Mouse (Mus musculus): ENCODE data around the gene Amn1. TPM values are rescaled to one million over a fixed set of nuclear protein-coding genes. Genes with fewer than 3 reads are reported as not detected.

Gene Amn1
- 10 to 100 TPM; 30.7 to 32.2 TPM for total RNA-seq (2023)

DNA sequence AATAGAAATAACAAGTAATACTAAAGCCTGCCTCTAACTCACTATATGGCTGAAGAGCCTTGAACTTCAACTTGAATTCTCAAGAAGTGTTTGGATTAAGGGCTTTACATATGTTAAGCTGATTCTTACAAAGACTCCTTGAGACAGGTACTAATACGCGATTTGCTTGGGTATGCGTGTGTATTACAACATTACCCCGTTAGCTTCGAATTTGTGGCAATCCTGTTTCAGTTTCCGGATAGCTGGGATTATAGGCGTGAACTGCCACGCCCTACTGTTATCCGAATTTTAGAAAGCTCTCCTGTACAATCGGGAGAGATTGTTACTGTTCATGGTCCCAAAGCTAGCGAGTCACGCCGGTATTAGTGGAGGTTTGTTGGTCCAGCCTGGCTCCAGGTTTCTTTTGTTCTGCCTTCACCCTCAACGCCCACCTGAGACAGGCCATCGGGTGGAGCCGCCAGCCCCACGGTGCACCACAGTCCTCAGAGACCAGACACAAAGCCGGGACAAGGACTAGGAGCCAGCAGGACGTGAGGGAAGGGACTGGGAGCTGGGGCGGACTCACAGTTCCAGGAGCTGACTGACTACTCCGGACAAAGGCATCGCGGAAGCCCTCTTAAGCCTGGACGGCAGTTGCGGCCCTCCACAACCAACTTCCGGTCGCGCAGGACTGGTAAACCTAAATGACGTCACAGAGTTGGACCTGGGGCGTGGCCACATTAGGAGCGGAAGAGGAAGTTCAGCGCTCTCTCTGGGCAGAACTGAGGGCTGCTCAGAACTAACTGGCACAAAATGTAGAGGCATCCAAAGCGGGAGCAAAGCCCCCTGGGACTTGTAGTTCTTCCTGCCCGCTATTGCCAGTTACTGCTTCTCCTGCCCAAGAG lies at the start of gene Amn1:
Amn1 (minus strand) TSS at position 672 of the 884 bp plus-strand sequence.

DNA sequence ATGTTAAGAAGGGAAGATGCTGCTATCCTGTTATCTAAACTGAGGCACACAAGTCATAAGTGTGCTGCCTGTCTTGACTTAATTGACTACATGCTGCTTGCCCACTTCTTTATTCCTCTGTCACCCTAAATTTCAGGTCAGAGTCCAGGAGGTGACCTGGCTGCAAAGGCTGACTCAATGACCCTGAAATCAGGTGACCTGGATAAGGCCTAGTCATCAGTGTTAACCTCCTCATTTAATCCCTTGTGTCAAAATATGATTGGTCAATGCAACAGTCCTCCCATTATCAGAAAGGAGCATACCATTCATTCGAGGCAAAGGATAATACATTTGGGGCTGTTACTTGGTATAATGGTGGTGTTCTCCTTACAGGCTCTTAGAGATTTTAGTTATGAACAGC lies 49.0 kb downstream of the Amn1 start, which contains the start of gene Etfbkmt:
Etfbkmt (plus strand) TSS at position 379 of the 400 bp plus-strand sequence.

DNA sequence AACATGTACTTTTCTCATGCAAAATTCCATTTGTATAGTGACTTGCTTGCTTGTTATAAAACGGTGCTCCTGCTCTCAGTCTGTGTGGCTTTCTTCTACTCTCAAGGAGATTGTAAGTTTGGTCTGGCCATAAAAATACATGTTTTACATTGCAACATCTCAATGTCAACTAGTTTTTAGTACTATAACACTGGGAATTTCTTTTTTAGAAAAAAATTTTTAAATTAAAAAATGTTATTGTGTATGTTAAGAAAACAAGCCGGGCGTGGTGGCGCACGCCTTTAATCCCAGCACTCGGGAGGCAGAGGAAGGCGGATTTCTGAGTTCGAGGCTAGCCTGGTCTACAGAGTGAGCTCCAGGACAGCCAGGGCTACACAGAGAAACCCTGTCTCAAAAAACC lies 58.6 kb downstream of the Amn1 start, which contains the start of gene Gm10203:
Gm10203 (plus strand) TSS at position 301 of the 400 bp plus-strand sequence.

Other genes with a start within 250 kb of the Amn1 start
- 10 to 100 TPM; 12.3 to 14.6 TPM for gene Sinhcaf, start 242.2 kb downstream of the Amn1 start, total RNA-seq (2023)
- 1 to 10 TPM; 1.2 to 1.6 TPM for gene Dennd5b, start 87.0 kb downstream of the Amn1 start, total RNA-seq (2023)
- not detected for gene Gm10203, start 58.5 kb downstream of the Amn1 start, total RNA-seq (2023)
- 1 to 10 TPM; 1.5 to 4.3 TPM for gene Etfbkmt, start 48.9 kb downstream of the Amn1 start, total RNA-seq (2023)
- gene Resf1, start 120.7 kb upstream of the Amn1 start, total RNA-seq (2023), result 100 to 1,000 TPM; 162 to 186 TPM
- under 1 TPM; 0.22 to 0.73 TPM for gene Bicd1, start 220.2 kb upstream of the Amn1 start, total RNA-seq (2023)

Measured in neutrophil, adult 59 days (primary cell).